ENCODE assay signal across 31 mouse cellular contexts in the genomic region with DNA sequence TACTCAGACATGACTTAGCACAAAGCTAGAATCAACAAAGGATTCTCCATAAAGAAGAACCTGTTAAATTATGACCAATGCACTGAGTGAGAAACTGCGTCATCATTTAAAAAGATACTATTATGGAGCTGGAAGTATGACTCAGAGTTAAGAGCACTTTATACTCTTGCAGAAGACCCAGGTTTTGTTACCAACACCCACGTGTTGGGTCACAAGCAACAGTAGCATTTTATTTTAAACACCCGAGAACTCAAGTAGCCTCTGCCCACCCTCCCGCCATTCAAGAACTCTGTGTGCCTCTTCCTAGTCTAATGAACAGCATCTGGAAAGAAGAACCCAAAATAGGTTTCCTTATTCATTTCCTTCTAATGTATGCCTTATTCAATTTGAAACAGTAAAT.
"Had no signal": no experiment of that assay in that cellular context is flagged by ENCODE, and none has a peak within 500 bp of the region (broad histone marks: within the 10 kb centered on the region; RNA-seq: fewer than 3 reads in every experiment).

No protein-coding gene starts in this region.

- ATAC-seq: liver, embryonic 12.5 days; liver, postnatal 0 days; lung, postnatal 0 days; midbrain, embryonic 13.5 days; midbrain, embryonic 15.5 days; midbrain, embryonic 16.5 days had no signal

- H3K4me3 ChIP-seq: limb, embryonic 10.5 days; limb, embryonic 12.5 days; limb, embryonic 13.5 days; limb, embryonic 15.5 days; liver, embryonic 12.5 days; liver, embryonic 13.5 days; liver, embryonic 15.5 days; lung, embryonic 15.5 days; megakaryocyte, embryonic 14.5 days; midbrain, embryonic 10.5 days; midbrain, embryonic 12.5 days; midbrain, embryonic 13.5 days; midbrain, embryonic 15.5 days; myocyte; neural tube, embryonic 12.5 days; neural tube, embryonic 13.5 days had no signal

- DNase-seq: left cerebral cortex, postnatal 4 days; liver; liver, embryonic 13.5 days; liver, postnatal 0 days; lung, adult 18-20 months; lung, adult 2 months; lung, embryonic 14.5 days; lung, postnatal 10 days; lung, postnatal 14 days; lung, postnatal 36 days; lung, postnatal 4 days; midbrain, embryonic 14.5 days had no signal

- H3K27ac ChIP-seq: limb, embryonic 10.5 days; limb, embryonic 12.5 days; limb, embryonic 13.5 days; limb, embryonic 15.5 days; liver, embryonic 12.5 days; liver, embryonic 13.5 days; liver, embryonic 14.5 days; liver, embryonic 15.5 days; lung, embryonic 15.5 days; macrophage; midbrain, embryonic 10.5 days; midbrain, embryonic 12.5 days; midbrain, embryonic 13.5 days; midbrain, embryonic 15.5 days; neural tube, embryonic 12.5 days; neural tube, embryonic 13.5 days had no signal
